Comparison of ENCODE assay signal across 15 mouse cellular contexts in genomic region chr19:31750976-31751676, GRCm38 (mm10). TPM values are rescaled to one million over a fixed set of nuclear protein-coding genes. Genes with fewer than 3 reads are reported as not detected.
DNase-seq lines count a peak whose midpoint lies in the region; ATAC-seq and TF ChIP-seq lines count a peak whose summit lies in the region.
"Had no signal": no experiment of that assay in that cellular context is flagged by ENCODE, and none has a peak within 500 bp of the region (broad histone marks: within the 10 kb centered on the region; RNA-seq: fewer than 3 reads in every experiment).

No protein-coding gene starts in this region.

- peaks cover 12% of the 10 kb centered on the region for H3K4me1 ChIP-seq in embryonic facial prominence, embryonic 14.5 days (ENCODE audit: control insufficient read depth, insufficient read depth, low read length)
- H3K4me1 ChIP-seq in embryonic facial prominence, embryonic 10.5 days: peaks cover 17% of the 10 kb centered on the region
- no peaks in the 10 kb centered on the region for H3K4me1 ChIP-seq in midbrain, embryonic 11.5 days (ENCODE audit: control insufficient read depth, insufficient read depth, low read length)
- H3K4me1 ChIP-seq in midbrain, embryonic 13.5 days (replicated peaks): no peaks in the 10 kb centered on the region
- peaks cover 28% of the 10 kb centered on the region for H3K4me1 ChIP-seq in lung, embryonic 16.5 days (replicated peaks; ENCODE audit: control insufficient read depth, insufficient read depth, low read length)
- H3K4me1 ChIP-seq in hindbrain, postnatal 0 days (ENCODE audit: insufficient read depth, low read length): no peaks in the 10 kb centered on the region
- H3K4me1 ChIP-seq: midbrain, embryonic 15.5 days had no signal

- H3K9me3 ChIP-seq in embryonic facial prominence, embryonic 14.5 days (ENCODE audit: control insufficient read depth, low read length): no peaks in the 10 kb centered on the region
- H3K9me3 ChIP-seq in embryonic facial prominence, embryonic 10.5 days: no peaks in the 10 kb centered on the region
- no peaks in the 10 kb centered on the region for H3K9me3 ChIP-seq in midbrain, embryonic 11.5 days (ENCODE audit: control insufficient read depth, low read length)
- H3K9me3 ChIP-seq in midbrain, embryonic 13.5 days: no peaks in the 10 kb centered on the region
- no peaks in the 10 kb centered on the region for H3K9me3 ChIP-seq in lung, embryonic 16.5 days (ENCODE audit: control insufficient read depth, low read length)
- no peaks in the 10 kb centered on the region for H3K9me3 ChIP-seq in hindbrain, postnatal 0 days (ENCODE audit: low read length)
- H3K9me3 ChIP-seq: hindbrain, embryonic 13.5 days; midbrain, embryonic 15.5 days had no signal

- H3K27ac ChIP-seq in embryonic facial prominence, embryonic 14.5 days (replicated peaks; ENCODE audit: low read depth, low read length): no peak overlapping the region
- no peak overlapping the region for H3K27ac ChIP-seq in embryonic facial prominence, embryonic 10.5 days (replicated peaks)
- H3K27ac ChIP-seq in midbrain, embryonic 11.5 days (ENCODE audit: low read depth, low read length): no peak overlapping the region
- no peak overlapping the region for H3K27ac ChIP-seq in midbrain, embryonic 13.5 days
- H3K27ac ChIP-seq in lung, embryonic 16.5 days (ENCODE audit: low read length): peak overlapping the region; percentile 71
- no peak overlapping the region for H3K27ac ChIP-seq in hindbrain, postnatal 0 days
- H3K27ac ChIP-seq: hindbrain, embryonic 13.5 days; liver, embryonic 14.5 days; midbrain, embryonic 15.5 days had no signal

- peak; percentile 65 for DNase-seq in embryonic facial prominence, embryonic 14.5 days (ENCODE audit: low spot score)
- DNase-seq in embryonic facial prominence, embryonic 10.5 days (ENCODE audit: low spot score): no peak
- DNase-seq in midbrain, embryonic 11.5 days (ENCODE audit: low spot score, missing footprints): peak; percentile 79
- DNase-seq in hindbrain, postnatal 0 days (ENCODE audit: low spot score): no peak
- DNase-seq in frontal cortex, adult 2 months (ENCODE audit: extremely low spot score in 1 of 2, low spot score in 1 of 2): no peak
- DNase-seq in frontal cortex, postnatal 36 days (ENCODE audit: low spot score in 2 of 2): no peak
- DNase-seq: adrenal gland, postnatal 14 days; cerebellum, adult 11 months; kidney, postnatal 4 days had no signal

- no peak overlapping the region for H3K4me3 ChIP-seq in embryonic facial prominence, embryonic 14.5 days (ENCODE audit: low read depth, low read length)
- H3K4me3 ChIP-seq in embryonic facial prominence, embryonic 10.5 days: no peak overlapping the region
- H3K4me3 ChIP-seq in midbrain, embryonic 11.5 days (ENCODE audit: low read depth, low read length): no peak overlapping the region
- no peak overlapping the region for H3K4me3 ChIP-seq in midbrain, embryonic 13.5 days (replicated peaks)
- no peak overlapping the region for H3K4me3 ChIP-seq in lung, embryonic 16.5 days (ENCODE audit: low read length)
- no peak overlapping the region for H3K4me3 ChIP-seq in hindbrain, postnatal 0 days (ENCODE audit: low read length)
- H3K4me3 ChIP-seq: hindbrain, embryonic 13.5 days; midbrain, embryonic 15.5 days had no signal

- no peak overlapping the region for H3K9ac ChIP-seq in embryonic facial prominence, embryonic 14.5 days (ENCODE audit: low read depth, low read length)
- H3K9ac ChIP-seq in midbrain, embryonic 11.5 days (ENCODE audit: low read length): no peak overlapping the region
- H3K9ac ChIP-seq in midbrain, embryonic 13.5 days (replicated peaks): no peak overlapping the region
- no peak overlapping the region for H3K9ac ChIP-seq in lung, embryonic 16.5 days (ENCODE audit: low read length)
- no peak overlapping the region for H3K9ac ChIP-seq in hindbrain, postnatal 0 days (replicated peaks; ENCODE audit: low read length)
- H3K9ac ChIP-seq: hindbrain, embryonic 13.5 days; liver, embryonic 14.5 days; midbrain, embryonic 15.5 days had no signal

- H3K36me3 ChIP-seq in embryonic facial prominence, embryonic 14.5 days (ENCODE audit: control insufficient read depth, insufficient read depth, low read length): no peaks in the 10 kb centered on the region
- H3K36me3 ChIP-seq in embryonic facial prominence, embryonic 10.5 days (replicated peaks): no peaks in the 10 kb centered on the region
- H3K36me3 ChIP-seq in midbrain, embryonic 11.5 days (ENCODE audit: control insufficient read depth, insufficient read depth, low read length): no peaks in the 10 kb centered on the region
- H3K36me3 ChIP-seq in midbrain, embryonic 13.5 days: no peaks in the 10 kb centered on the region
- H3K36me3 ChIP-seq in lung, embryonic 16.5 days (ENCODE audit: control insufficient read depth, insufficient read depth, low read length): no peaks in the 10 kb centered on the region
- no peaks in the 10 kb centered on the region for H3K36me3 ChIP-seq in hindbrain, postnatal 0 days (ENCODE audit: insufficient read depth, low read length)
- H3K36me3 ChIP-seq: hindbrain, embryonic 13.5 days; midbrain, embryonic 15.5 days had no signal

- no peaks in the 10 kb centered on the region for H3K27me3 ChIP-seq in embryonic facial prominence, embryonic 14.5 days (replicated peaks; ENCODE audit: control insufficient read depth, insufficient read depth, low read length)
- no peaks in the 10 kb centered on the region for H3K27me3 ChIP-seq in embryonic facial prominence, embryonic 10.5 days (replicated peaks; ENCODE audit: low read depth, poor library complexity, severe bottlenecking)
- H3K27me3 ChIP-seq in midbrain, embryonic 11.5 days (ENCODE audit: control insufficient read depth, insufficient read depth, low read length): no peaks in the 10 kb centered on the region
- H3K27me3 ChIP-seq in midbrain, embryonic 13.5 days: 0 out of 2 replicates have a peak, but pooled peaks cover 4% of the 10 kb centered on the region
- no peaks in the 10 kb centered on the region for H3K27me3 ChIP-seq in lung, embryonic 16.5 days (ENCODE audit: control insufficient read depth, insufficient read depth, low read depth, low read length)
- no peaks in the 10 kb centered on the region for H3K27me3 ChIP-seq in hindbrain, postnatal 0 days (ENCODE audit: insufficient read depth, low read length)
- H3K27me3 ChIP-seq: midbrain, embryonic 15.5 days had no signal

- no peak overlapping the region for H3K4me2 ChIP-seq in embryonic facial prominence, embryonic 14.5 days (ENCODE audit: low read depth, low read length)
- no peak overlapping the region for H3K4me2 ChIP-seq in midbrain, embryonic 11.5 days
- H3K4me2 ChIP-seq in midbrain, embryonic 13.5 days (replicated peaks): no peak overlapping the region
- 0 out of 2 replicates have a peak overlapping the region, but pooled peaks have one; percentile 3 for H3K4me2 ChIP-seq in lung, embryonic 16.5 days (ENCODE audit: low read depth, low read length)
- H3K4me2 ChIP-seq in hindbrain, postnatal 0 days (ENCODE audit: low read depth, low read length): no peak overlapping the region
- H3K4me2 ChIP-seq: hindbrain, embryonic 13.5 days; midbrain, embryonic 15.5 days had no signal

- 50% methylated on average over 11 of the region's 11 CpGs for WGBS in embryonic facial prominence, embryonic 14.5 days
- WGBS in embryonic facial prominence, embryonic 10.5 days: 72% methylated on average over 11 of the region's 11 CpGs
- 71% methylated on average over 11 of the region's 11 CpGs for WGBS in midbrain, embryonic 11.5 days
- 63% methylated on average over 11 of the region's 11 CpGs for WGBS in midbrain, embryonic 13.5 days
- WGBS in lung, embryonic 16.5 days: 15% methylated on average over 11 of the region's 11 CpGs
- WGBS in hindbrain, postnatal 0 days: 54% methylated on average over 11 of the region's 11 CpGs

- peak; percentile 65; the same call in 1 of the 2 replicates for ATAC-seq in embryonic facial prominence, embryonic 14.5 days (ENCODE audit: low read depth)
- no peak for ATAC-seq in midbrain, embryonic 11.5 days (ENCODE audit: low FRiP score)
- ATAC-seq in midbrain, embryonic 13.5 days: no peak
- ATAC-seq in lung, embryonic 16.5 days (ENCODE audit: low read depth): peak; percentile 87
- ATAC-seq in hindbrain, postnatal 0 days: no peak
- ATAC-seq: midbrain, embryonic 15.5 days had no signal

- TF ChIP-seq CTCF in hindbrain, postnatal 0 days (IDR thresholded peaks at IDR 0.05; ENCODE audit: low read depth): no peak

RNA-seq across cellular contexts. Expression of gene Prkg1, which starts 13.7 kb away (rescaled TPM):
- 13.7 and 15.7 TPM in 2 replicates for polyA plus RNA-seq in embryonic facial prominence, embryonic 14.5 days (2014; fragmentation: Nextera tagmentation; extraction: Ambion mirVana)
- polyA plus RNA-seq in embryonic facial prominence, embryonic 10.5 days (2016; fragmentation: Nextera tagmentation; extraction: Ambion mirVana): 4.8 and 6.2 TPM in 2 replicates
- 4.9 and 6.1 TPM in 2 replicates for polyA plus RNA-seq in midbrain, embryonic 11.5 days (2014; fragmentation: Nextera tagmentation; extraction: Ambion mirVana)
- polyA plus RNA-seq in midbrain, embryonic 13.5 days (2015; fragmentation: Nextera tagmentation; extraction: Ambion mirVana): 3.3 and 3.7 TPM in 2 replicates
- polyA plus RNA-seq in lung, embryonic 16.5 days (2015; fragmentation: Nextera tagmentation; extraction: Ambion mirVana): 5.7 and 6.9 TPM in 2 replicates
- 8.6 and 10.9 TPM in 2 replicates for total RNA-seq in hindbrain, postnatal 0 days (2014; rRNA removed)
- polyA plus RNA-seq in hindbrain, postnatal 0 days (2015; fragmentation: Nextera tagmentation; extraction: Ambion mirVana): 4.7 and 5.3 TPM in 2 replicates
- 9.1 and 9.3 TPM in 2 replicates for polyA plus RNA-seq in frontal cortex, adult 2 months (2012; rRNA removed)
- total RNA-seq: MEL had no signal

Comparison
In these comparisons a context has a peak if more than half of its experiments do, and no peak if none do; other contexts are left out.
1. DNase-seq: peak in embryonic facial prominence, embryonic 14.5 days (single experiment) and midbrain, embryonic 11.5 days (single experiment); none in embryonic facial prominence, embryonic 10.5 days (single experiment), hindbrain, postnatal 0 days (single experiment), frontal cortex, adult 2 months (0 of 2) and frontal cortex, postnatal 36 days (0 of 2).
2. ATAC-seq: peak in embryonic facial prominence, embryonic 14.5 days (single experiment) and lung, embryonic 16.5 days (single experiment); none in midbrain, embryonic 11.5 days (single experiment), midbrain, embryonic 13.5 days (single experiment) and hindbrain, postnatal 0 days (single experiment).